Comparison of ENCODE assay signal across 13 mouse cellular contexts in genomic region chr5:105730193-105730831, GRCm38 (mm10). TPM values are rescaled to one million over a fixed set of nuclear protein-coding genes. Genes with fewer than 3 reads are reported as not detected.
A peak's percentile ranks its signal among the peaks of the same experiment; 100 is the strongest.
DNase-seq lines count a peak whose midpoint lies in the region; ATAC-seq lines count a peak whose summit lies in the region.
"Had no signal": no experiment of that assay in that cellular context is flagged by ENCODE, and none has a peak within 500 bp of the region (broad histone marks: within the 10 kb centered on the region; RNA-seq: fewer than 3 reads in every experiment).

No protein-coding gene starts in this region.

- H3K4me1 ChIP-seq in megakaryocyte, embryonic 14.5 days = peaks cover 56% of the 10 kb centered on the region

- intact Hi-C loops in heart, postnatal 36 days (cut with DNase I) = loop anchor here (5.0 kb wide), 1 partner anchor 72 kb away; no protein-coding TSS in a partner anchor

- DNase-seq in heart, adult 18-20 months = peak; percentile 61 to 73
- DNase-seq in heart, postnatal 36 days = no peak
- DNase-seq in kidney, postnatal 14 days = peak; percentile 75
- no peak for DNase-seq in spleen, postnatal 10 days (ENCODE audit: low spot score in 2 of 2)
- no peak for DNase-seq in thymus, postnatal 14 days
- no peak for DNase-seq in embryo, embryonic 11 days
- DNase-seq: gastrocnemius, postnatal 25 days had no signal

- H3K36me3 ChIP-seq in megakaryocyte, embryonic 14.5 days (replicated peaks; ENCODE audit: low read length) = peaks cover 39% of the 10 kb centered on the region
- H3K36me3 ChIP-seq: intestine, embryonic 15.5 days; midbrain, embryonic 15.5 days had no signal

- no peaks in the 10 kb centered on the region for H3K27me3 ChIP-seq in megakaryocyte, embryonic 14.5 days (replicated peaks)
- H3K27me3 ChIP-seq: forebrain, embryonic 15.5 days; intestine, embryonic 15.5 days; midbrain, embryonic 15.5 days had no signal

- peak overlapping the region; percentile 47 for H3K4me3 ChIP-seq in megakaryocyte, embryonic 14.5 days (replicated peaks)
- H3K4me3 ChIP-seq: forebrain, embryonic 15.5 days; limb, embryonic 12.5 days; midbrain, embryonic 15.5 days had no signal

- H3K9me3 ChIP-seq in megakaryocyte, embryonic 14.5 days = no peaks in the 10 kb centered on the region
- H3K9me3 ChIP-seq: forebrain, embryonic 15.5 days; intestine, embryonic 15.5 days; limb, embryonic 12.5 days; midbrain, embryonic 15.5 days had no signal

- no peak for ATAC-seq in megakaryocyte, adult 5-6 weeks (ENCODE audit: poor library complexity, severe bottlenecking)
- ATAC-seq: forebrain, embryonic 15.5 days; midbrain, embryonic 15.5 days had no signal

RNA-seq across cellular contexts. Expression of gene Lrrc8d, which starts 30.5 kb away (rescaled TPM):
- 1 to 10 TPM; 8.1 to 8.8 TPM for total RNA-seq in heart, adult 18-20 months (2021)
- 1 to 10 TPM; 8.6 to 9.8 TPM for total RNA-seq in heart, postnatal 36 days (2021)
- polyA plus RNA-seq in megakaryocyte, embryonic 14.5 days (2012; ENCODE audit: insufficient read depth, low replicate concordance) = 13.5 and 27.0 TPM in 2 replicates
- 79.7 and 88.1 TPM in 2 replicates for total RNA-seq in megakaryocyte, adult 5-6 weeks (2015)
- total RNA-seq in megakaryocyte, adult 5-6 weeks (2017) = 38.6 and 50.0 TPM in 2 replicates

Comparison
In these comparisons a context has a peak if more than half of its experiments do, and no peak if none do; other contexts are left out.
1. DNase-seq: peak in heart, adult 18-20 months (2 of 2) and kidney, postnatal 14 days (single experiment); none in heart, postnatal 36 days (0 of 2), spleen, postnatal 10 days (0 of 2), thymus, postnatal 14 days (single experiment) and embryo, embryonic 11 days (single experiment).